Mouse (Mus musculus) midbrain, embryonic 10.5 days (tissue): ENCODE data around the gene Rbmxl1. TPM values are rescaled to one million over a fixed set of nuclear protein-coding genes. Genes with fewer than 3 reads are reported as not detected.
"Not testable (repeated sequence)": the region's sequence is repeated elsewhere in the genome, so short reads cannot be mapped to it uniquely, and the experiment has no call there.

Experiments used
- DNase-seq: peaks from one replicate; pipeline ENCODE4 v3.0.0-alpha.2; 2017; ENCODE audit warnings: low spot score
- H3K27ac ChIP-seq: fragments of 300-500 bp; sonication (generic); replicated peaks from 2 replicates; pipeline ENCODE4 v1.5.1; 2016; ENCODE audit warnings: mild to moderate bottlenecking
- H3K27me3 ChIP-seq: fragments of 300-500 bp; sonication (generic); 2 replicates; pipeline ENCODE4 v1.6.1; 2016; ENCODE audit warnings: low read depth, mild to moderate bottlenecking; ENCODE audit not compliant: poor library complexity, severe bottlenecking
- H3K36me3 ChIP-seq: fragments of 300-500 bp; sonication (generic); 2 replicates; pipeline ENCODE4 v1.6.1; 2016; ENCODE audit warnings: mild to moderate bottlenecking, moderate library complexity
- H3K4me1 ChIP-seq: fragments of 300-500 bp; sonication (generic); 2 replicates; pipeline ENCODE4 v1.6.1; 2016
- H3K4me3 ChIP-seq: fragments of 300-500 bp; sonication (generic); 2 replicates; pipeline ENCODE4 v1.5.1; 2016; ENCODE audit warnings: mild to moderate bottlenecking, moderate library complexity
- H3K9me3 ChIP-seq: fragments of 300-500 bp; sonication (generic); replicated peaks from 2 replicates; pipeline ENCODE4 v1.6.1; 2016; ENCODE audit warnings: mild to moderate bottlenecking
- WGBS: fragments of 180-500 bp; shearing (Covaris S2); methylation state at CpG from one replicate; pipeline ENCODE4 v1.1.7; 2016; 5-methylcytosine and 5-hydroxymethylcytosine counted together
- polyA plus RNA-seq: library from polyadenylated mRNA; unstranded; fragments of >200 nt; fragmentation: Nextera tagmentation; extraction: Ambion mirVana; gene quantifications from 2 replicates; pipeline ENCODE4 v1.2.1, GENCODE M21; 2016

Gene Rbmxl1
- polyA plus RNA-seq, 1 experiment from 2014 or later, result 396 TPM

- Histone ChIP-seq H3K27me3 (no peaks in the 10 kb centered on the region), H3K27ac (no peak overlapping the region), H3K4me1 (peaks cover 10% of the 10 kb centered on the region), H3K36me3 (peaks cover 43% of the 10 kb centered on the region), H3K4me3 (no peak overlapping the region), H3K9me3 (no peaks in the 10 kb centered on the region)
- DNase-seq, result no peak
- 90% methylated on average over 3 of the region's 3 CpGs for WGBS
Observed at GRCm38 (mm10) chr8:78515132-78515531, 6.4 kb upstream of the Rbmxl1 start.

GRCm38 (mm10) chr8:78514706-78515105 is 6.0 kb upstream of the Rbmxl1 start:
- Histone ChIP-seq H3K36me3 (peaks cover 43% of the 10 kb centered on the region), H3K4me1 (peaks cover 12% of the 10 kb centered on the region), H3K27me3 (no peaks in the 10 kb centered on the region), H3K9me3 (no peaks in the 10 kb centered on the region), H3K27ac (no peak overlapping the region), H3K4me3 (no peak overlapping the region)
- 92% methylated on average over 1 of the region's 1 CpGs for WGBS
- DNase-seq, result no peak

- Histone ChIP-seq H3K4me1 (peaks cover 12% of the 10 kb centered on the region), H3K27ac (no peak overlapping the region), H3K4me3 (no peak overlapping the region), H3K36me3 (peaks cover 41% of the 10 kb centered on the region), H3K9me3 (no peaks in the 10 kb centered on the region), H3K27me3 (no peaks in the 10 kb centered on the region)
- no peak for DNase-seq
- WGBS, result 92% methylated on average over 4 of the region's 4 CpGs
Observed at GRCm38 (mm10) chr8:78513106-78513505, 4.4 kb upstream of the Rbmxl1 start.

GRCm38 (mm10) chr8:78510926-78511325 is 2.2 kb upstream of the Rbmxl1 start:
- Histone ChIP-seq H3K9me3 (peaks cover 9% of the 10 kb centered on the region; the same call in 1 of the 2 replicates), H3K27ac (no peak overlapping the region), H3K4me1 (peaks cover 20% of the 10 kb centered on the region), H3K36me3 (peaks cover 32% of the 10 kb centered on the region), H3K27me3 (no peaks in the 10 kb centered on the region), H3K4me3 (peak overlapping the region; percentile 93; the same call in 1 of the 2 replicates)
- no peak for DNase-seq
- 74% methylated on average over 3 of the region's 3 CpGs for WGBS

GRCm38 (mm10) chr8:78510094-78510493 is 1.4 kb upstream of the Rbmxl1 start:
- Histone ChIP-seq H3K4me3 (peak overlapping the region; percentile 93), H3K36me3 (peaks cover 32% of the 10 kb centered on the region), H3K4me1 (peaks cover 20% of the 10 kb centered on the region), H3K27ac (peak overlapping the region; percentile 100), H3K27me3 (no peaks in the 10 kb centered on the region), H3K9me3 (peaks cover 9% of the 10 kb centered on the region; the same call in 1 of the 2 replicates)
- peak; percentile 15 for DNase-seq
- 2% methylated on average over 11 of the region's 11 CpGs for WGBS

- peaks cover 9% of the 10 kb centered on the region; the same call in 1 of the 2 replicates for H3K9me3 ChIP-seq
- peak within 1 kb of the TSS; percentile 93 for H3K4me3 ChIP-seq
- H3K4me1 ChIP-seq, result peaks cover 20% of the 10 kb centered on the region
- peak; percentile 92 for DNase-seq
- H3K27me3 ChIP-seq, result no peaks in the 10 kb centered on the region
- peaks cover 38% of the 10 kb centered on the region for H3K36me3 ChIP-seq
- peak within 1 kb of the TSS; percentile 100 for H3K27ac ChIP-seq
- under 1% methylated on average over 51 of the region's 51 CpGs for WGBS
Observed at GRCm38 (mm10) chr8:78509273-78510031, 754 bp upstream of the Rbmxl1 start, which contains the start of gene Slc10a7. Slc10a7 (plus strand) TSS chr8:78509346.

- peak; percentile 76 for DNase-seq
- H3K4me1 ChIP-seq, result peaks cover 20% of the 10 kb centered on the region
- peaks cover 9% of the 10 kb centered on the region; the same call in 1 of the 2 replicates for H3K9me3 ChIP-seq
Observed at GRCm38 (mm10) chr8:78507979-78508718, 549 bp downstream of the Rbmxl1 start.

GRCm38 (mm10) chr8:78502706-78503105 is 6.0 kb downstream of the Rbmxl1 start:
- peaks cover 40% of the 10 kb centered on the region for H3K36me3 ChIP-seq
- H3K4me3 ChIP-seq, result no peak overlapping the region
- no peaks in the 10 kb centered on the region for H3K27me3 ChIP-seq
- H3K4me1 ChIP-seq, result peaks cover 7% of the 10 kb centered on the region; the same call in 1 of the 2 replicates
- peaks cover 9% of the 10 kb centered on the region; the same call in 1 of the 2 replicates for H3K9me3 ChIP-seq
- H3K27ac ChIP-seq, result no peak overlapping the region
- no peak for DNase-seq
- 75% methylated on average over 2 of the region's 2 CpGs for WGBS

More at GRCm38 (mm10) chr8:78507979-78508718, 549 bp downstream of the Rbmxl1 start:
- Histone ChIP-seq H3K36me3 (peaks cover 48% of the 10 kb centered on the region), H3K27ac (peak overlapping the region; percentile 100), H3K4me3 (peak overlapping the region; percentile 93), H3K27me3 (no peaks in the 10 kb centered on the region)
- 1% methylated on average over 36 of the region's 38 CpGs for WGBS

GRCm38 (mm10) chr8:78496273-78496672 is 12.4 kb downstream of the Rbmxl1 start:
- H3K4me1 ChIP-seq, H3K9me3 ChIP-seq, H3K36me3 ChIP-seq, DNase-seq, H3K4me3 ChIP-seq, H3K27ac ChIP-seq, H3K27me3 ChIP-seq: not testable (repeated sequence)
- 93% methylated on average over 3 of the region's 3 CpGs for WGBS

- 40% methylated on average over 2 of the region's 2 CpGs for WGBS
- Histone ChIP-seq H3K4me1 (no peaks in the 10 kb centered on the region), H3K27me3 (no peaks in the 10 kb centered on the region), H3K36me3 (no peaks in the 10 kb centered on the region), H3K27ac (no peak overlapping the region), H3K9me3 (no peaks in the 10 kb centered on the region), H3K4me3 (no peak overlapping the region)
- no peak for DNase-seq
Observed at GRCm38 (mm10) chr8:78493031-78493430, 15.7 kb downstream of the Rbmxl1 start.

- Histone ChIP-seq H3K27me3 (peaks cover 7% of the 10 kb centered on the region; the same call in 1 of the 2 replicates), H3K4me3 (no peak overlapping the region), H3K9me3 (no peaks in the 10 kb centered on the region), H3K36me3 (no peaks in the 10 kb centered on the region), H3K27ac (no peak overlapping the region), H3K4me1 (no peaks in the 10 kb centered on the region)
- DNase-seq, result no peak
- 90% methylated on average over 3 of the region's 3 CpGs for WGBS
Observed at GRCm38 (mm10) chr8:78489733-78490132, 19.0 kb downstream of the Rbmxl1 start.

- no peak for DNase-seq
- 63% methylated on average over 6 of the region's 6 CpGs for WGBS
- Histone ChIP-seq H3K36me3 (no peaks in the 10 kb centered on the region), H3K9me3 (no peaks in the 10 kb centered on the region), H3K4me1 (no peaks in the 10 kb centered on the region), H3K27me3 (0 out of 2 replicates have a peak, but pooled peaks cover 9% of the 10 kb centered on the region), H3K27ac (no peak overlapping the region), H3K4me3 (no peak overlapping the region)
Observed at GRCm38 (mm10) chr8:78477051-78477829, 31.5 kb downstream of the Rbmxl1 start.
